Mouse (Mus musculus) kidney, adult 2 months (tissue): ENCODE results near the gene Trpc1. TPM values are rescaled to one million over a fixed set of nuclear protein-coding genes. Genes with fewer than 3 reads are reported as not detected.

Source experiments
- DNase-seq: peaks from one replicate; pipeline ENCODE4 v3.0.0; 2021
- H3K27ac ChIP-seq: fragments of 200-500 bp; 2 replicates; pipeline ENCODE4 v1.5.1; 2012; ENCODE audit warnings: low read depth, low read length, control low read depth, inconsistent platforms; ENCODE audit not compliant: insufficient read depth
- H3K27me3 ChIP-seq: fragments of 200-500 bp; replicated peaks from 2 replicates; pipeline ENCODE4 v1.6.1; 2012; ENCODE audit warnings: mild to moderate bottlenecking, moderate library complexity, low read length, inconsistent platforms; ENCODE audit not compliant: control insufficient read depth, insufficient read depth
- H3K36me3 ChIP-seq: fragments of 200-500 bp; 2 replicates; pipeline ENCODE4 v1.6.1; 2012; ENCODE audit warnings: mild to moderate bottlenecking, moderate library complexity, low read length, inconsistent platforms; ENCODE audit not compliant: control insufficient read depth, insufficient read depth
- H3K4me1 ChIP-seq: fragments of 200-500 bp; 2 replicates; pipeline ENCODE4 v1.6.1; 2011; ENCODE audit warnings: low read length; ENCODE audit not compliant: control insufficient read depth, insufficient read depth
- H3K4me3 ChIP-seq: fragments of 200-500 bp; 2 replicates; pipeline ENCODE4 v1.5.1; 2011; ENCODE audit warnings: mild to moderate bottlenecking, low read depth, low read length, control low read depth; ENCODE audit not compliant: insufficient read depth
- CTCF ChIP-seq: fragments of 200-500 bp; conservative IDR thresholded peaks from 2 replicates; pipeline ENCODE4 v1.5.1; 2011; ENCODE audit warnings: low read depth, mild to moderate bottlenecking, control low read depth, low read length, moderate library complexity, mixed read lengths; ENCODE audit not compliant: insufficient read depth, insufficient read length
- POLR2A ChIP-seq: fragments of 200-500 bp; IDR thresholded peaks from one replicate; pipeline ENCODE4 v1.6.1; 2011; ENCODE audit warnings: low read depth, low read length, control low read depth
- WGBS: fragments of 180-500 bp; shearing (Covaris S2); methylation state at CpG from one replicate; pipeline ENCODE4 v1.1.7; 2018; 5-methylcytosine and 5-hydroxymethylcytosine counted together
- polyA plus RNA-seq: library from polyadenylated mRNA; depleted of rRNA; stranded (reverse); fragments of >200 nt; gene quantifications from 2 replicates; pipeline ENCODE4 v1.2.3, GENCODE M21; 2012

The Trpc1 gene
- polyA plus RNA-seq, 1 experiment, result 11.6 TPM

- WGBS, result 63% methylated on average over 5 of the region's 5 CpGs
- DNase-seq, result peak; percentile 69
- Histone ChIP-seq H3K4me3 (no peak overlapping the region), H3K27ac (peak overlapping the region; percentile 53; the same call in 1 of the 2 replicates), H3K27me3 (no peaks in the 10 kb centered on the region), H3K4me1 (peaks cover 18% of the 10 kb centered on the region; the same call in 1 of the 2 replicates), H3K36me3 (no peaks in the 10 kb centered on the region)
- TF ChIP-seq CTCF, result no peak
Measured at GRCm38 (mm10) chr9:95747298-95747697, 2.9 kb downstream of the Trpc1 start.

GRCm38 (mm10) chr9:95744845-95745613 is 5.1 kb downstream of the Trpc1 start:
- no peaks in the 10 kb centered on the region for H3K27me3 ChIP-seq
- TF ChIP-seq POLR2A (no peak), CTCF (no peak)
- H3K4me1 ChIP-seq, result peaks cover 18% of the 10 kb centered on the region; the same call in 1 of the 2 replicates
- H3K4me3 ChIP-seq, result no peak overlapping the region
- DNase-seq, result peak; percentile 69
- no peaks in the 10 kb centered on the region; the same call in 1 of the 2 replicates for H3K36me3 ChIP-seq
- peak overlapping the region; percentile 86 for H3K27ac ChIP-seq
- WGBS, result 53% methylated on average over 7 of the region's 7 CpGs

GRCm38 (mm10) chr9:95736238-95736637 is 13.9 kb downstream of the Trpc1 start:
- no peaks in the 10 kb centered on the region for H3K4me1 ChIP-seq
- no peak for DNase-seq
- H3K36me3 ChIP-seq, result peaks cover 7% of the 10 kb centered on the region; the same call in 1 of the 2 replicates
- H3K4me3 ChIP-seq, result no peak overlapping the region
- TF ChIP-seq CTCF (peak; percentile 21; the same call in 1 of the 2 replicates), POLR2A (no peak)
- H3K27ac ChIP-seq, result no peak overlapping the region
- H3K27me3 ChIP-seq, result no peaks in the 10 kb centered on the region

- DNase-seq, result no peak
- H3K4me1 ChIP-seq, result no peaks in the 10 kb centered on the region
- WGBS, result 62% methylated on average over 8 of the region's 8 CpGs
- H3K27ac ChIP-seq, result no peak overlapping the region
- no peak for TF ChIP-seq POLR2A
- TF ChIP-seq CTCF, result no peak
- no peaks in the 10 kb centered on the region for H3K27me3 ChIP-seq
- no peak overlapping the region for H3K4me3 ChIP-seq
- H3K36me3 ChIP-seq, result peaks cover 4% of the 10 kb centered on the region
Measured at GRCm38 (mm10) chr9:95712574-95712973, 37.6 kb downstream of the Trpc1 start.

- DNase-seq, result no peak
- Histone ChIP-seq H3K4me1 (no peaks in the 10 kb centered on the region), H3K36me3 (peaks cover 7% of the 10 kb centered on the region), H3K27me3 (no peaks in the 10 kb centered on the region), H3K4me3 (no peak overlapping the region), H3K27ac (no peak overlapping the region)
- TF ChIP-seq CTCF, result no peak
- no peak for TF ChIP-seq POLR2A
Measured at GRCm38 (mm10) chr9:95708943-95709342, 41.2 kb downstream of the Trpc1 start.

- 87% methylated on average over 5 of the region's 5 CpGs for WGBS
- Histone ChIP-seq H3K27ac (no peak overlapping the region), H3K4me3 (no peak overlapping the region), H3K4me1 (no peaks in the 10 kb centered on the region), H3K36me3 (peaks cover 5% of the 10 kb centered on the region), H3K27me3 (no peaks in the 10 kb centered on the region)
- DNase-seq, result no peak
- TF ChIP-seq CTCF (no peak), POLR2A (no peak)
Measured at GRCm38 (mm10) chr9:95705371-95705770, 44.8 kb downstream of the Trpc1 start.

- H3K36me3 ChIP-seq, result peaks cover 3% of the 10 kb centered on the region
- H3K27me3 ChIP-seq, result no peaks in the 10 kb centered on the region
- H3K27ac ChIP-seq, result no peak overlapping the region
- H3K4me3 ChIP-seq, result no peak overlapping the region
- DNase-seq, result no peak
- TF ChIP-seq POLR2A (no peak), CTCF (no peak)
- no peaks in the 10 kb centered on the region for H3K4me1 ChIP-seq
- 77% methylated on average over 3 of the region's 3 CpGs for WGBS
Measured at GRCm38 (mm10) chr9:95704078-95704477, 46.1 kb downstream of the Trpc1 start.
